Mouse (Mus musculus) testis, postnatal 10 days (tissue): Measurements from ENCODE around the gene Usp47.
"Not testable (repeated sequence)": the region's sequence is repeated elsewhere in the genome, so short reads cannot be mapped to it uniquely, and the experiment has no call there.

Source experiments
- DNase-seq: peaks from one replicate; pipeline ENCODE4 v3.0.0; 2021; ENCODE audit warnings: low spot score

The Usp47 gene

GRCm38 (mm10) chr7:112040271-112040670 lies 17.0 kb downstream of the Usp47 start:
- no peak for DNase-seq

- DNase-seq, result no peak
Measured at GRCm38 (mm10) chr7:112042758-112043157, 19.5 kb downstream of the Usp47 start.

- DNase-seq, result no peak
Measured at GRCm38 (mm10) chr7:112045249-112045648, 21.9 kb downstream of the Usp47 start.

- DNase-seq, result no peak
Measured at GRCm38 (mm10) chr7:112045794-112046388, 22.6 kb downstream of the Usp47 start.

- DNase-seq, result no peak
Measured at GRCm38 (mm10) chr7:112048643-112049042, 25.3 kb downstream of the Usp47 start.

- DNase-seq, result no peak
Measured at GRCm38 (mm10) chr7:112053667-112054066, 30.4 kb downstream of the Usp47 start.

GRCm38 (mm10) chr7:112055901-112056625 lies 32.8 kb downstream of the Usp47 start:
- DNase-seq, result no peak

- no peak for DNase-seq
Measured at GRCm38 (mm10) chr7:112074868-112075267, 51.6 kb downstream of the Usp47 start.

GRCm38 (mm10) chr7:112082636-112083035 lies 59.3 kb downstream of the Usp47 start:
- no peak for DNase-seq

GRCm38 (mm10) chr7:112084222-112084621 lies 60.9 kb downstream of the Usp47 start:
- DNase-seq, result no peak

- DNase-seq, result peak; percentile 94
Measured at GRCm38 (mm10) chr7:112085062-112085461, 61.8 kb downstream of the Usp47 start.

GRCm38 (mm10) chr7:112086186-112086585 lies 62.9 kb downstream of the Usp47 start:
- no peak for DNase-seq

- not testable (repeated sequence) for DNase-seq
Measured at GRCm38 (mm10) chr7:112094923-112095322, 71.6 kb downstream of the Usp47 start.

- DNase-seq, result no peak
Measured at GRCm38 (mm10) chr7:112100887-112101286, 77.6 kb downstream of the Usp47 start.

GRCm38 (mm10) chr7:112102933-112103332 lies 79.6 kb downstream of the Usp47 start:
- no peak for DNase-seq

- DNase-seq, result no peak
Measured at GRCm38 (mm10) chr7:112103816-112104215, 80.5 kb downstream of the Usp47 start.

- DNase-seq, result no peak
Measured at GRCm38 (mm10) chr7:112108757-112109156, 85.5 kb downstream of the Usp47 start.

GRCm38 (mm10) chr7:112110638-112111372 lies 87.5 kb downstream of the Usp47 start:
- DNase-seq, result no peak

- DNase-seq, result no peak
Measured at GRCm38 (mm10) chr7:112117501-112117900, 94.2 kb downstream of the Usp47 start.

- DNase-seq, result no peak
Measured at GRCm38 (mm10) chr7:112118086-112118485, 94.8 kb downstream of the Usp47 start.

- no peak for DNase-seq
Measured at GRCm38 (mm10) chr7:112119248-112119647, 95.9 kb downstream of the Usp47 start.

- DNase-seq, result no peak
Measured at GRCm38 (mm10) chr7:112120861-112121810, 97.8 kb downstream of the Usp47 start.
